Mouse (Mus musculus) telencephalon, adult 2 months (tissue): ENCODE measurements around the gene Haus6.
A peak's percentile ranks its signal among the peaks of the same experiment; 100 is the strongest.

Source experiments
- DNase-seq: peaks from one replicate; pipeline ENCODE4 v3.0.0-alpha.2; 2011; ENCODE audit warnings: low read depth, low spot score

Gene Haus6

DNA sequence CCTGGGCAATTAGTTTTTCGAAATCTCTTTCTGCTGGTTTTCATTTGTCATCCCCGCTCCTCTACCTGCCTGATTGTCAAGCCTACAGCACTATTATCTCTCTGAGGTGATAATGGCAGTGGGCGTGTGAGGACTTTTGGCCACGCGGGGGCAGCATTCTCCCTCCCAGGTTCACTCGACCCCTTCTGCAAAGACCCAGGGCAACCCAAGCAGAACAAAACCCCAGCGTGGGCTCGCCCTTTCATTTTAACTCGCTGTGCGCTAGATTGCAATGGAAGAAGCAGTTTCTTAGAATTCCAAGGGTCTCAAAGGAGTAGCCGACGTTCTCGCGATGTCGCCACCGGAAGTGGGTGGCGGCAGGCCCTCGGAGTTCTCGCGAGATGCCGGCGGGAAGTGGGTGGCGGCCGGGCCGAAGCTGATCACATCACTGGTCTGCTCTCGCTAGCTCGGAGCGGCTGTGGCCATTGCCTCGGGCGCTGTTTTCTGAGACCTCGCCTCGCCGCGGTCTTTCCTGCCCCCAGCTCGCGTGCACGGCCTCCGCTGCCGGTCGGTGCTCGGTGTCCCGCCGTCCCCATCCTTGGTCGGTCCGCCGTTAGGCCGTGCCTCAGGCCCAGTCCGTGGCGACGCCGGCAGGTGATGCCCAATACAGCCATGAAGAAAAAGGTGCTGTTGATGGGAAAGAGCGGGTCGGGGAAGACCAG, 36.4 kb downstream of the Haus6 start, which contains the start of gene Rraga:
Gene Rraga, plus strand, starts transcription at position 386 of the 701 bp plus-strand sequence.
- DNase-seq = peak; percentile 83

DNA sequence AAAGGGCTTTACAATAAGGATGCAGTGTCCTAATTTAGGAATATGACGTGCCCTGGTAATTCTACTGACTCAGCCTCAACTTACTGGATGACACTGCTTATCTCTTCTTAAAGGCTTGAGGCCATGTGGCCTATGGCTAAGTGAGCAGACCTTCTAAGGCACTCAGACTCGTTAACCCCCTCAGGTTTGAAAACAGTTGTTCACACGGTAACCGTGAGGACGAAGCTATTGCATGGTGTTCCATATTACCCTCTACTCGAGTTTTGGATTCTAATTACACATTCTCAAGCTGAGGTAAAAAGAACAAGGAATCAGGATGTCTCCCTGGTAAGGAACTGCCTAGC, 36.9 kb downstream of the Haus6 start:
- no peak for DNase-seq

DNA sequence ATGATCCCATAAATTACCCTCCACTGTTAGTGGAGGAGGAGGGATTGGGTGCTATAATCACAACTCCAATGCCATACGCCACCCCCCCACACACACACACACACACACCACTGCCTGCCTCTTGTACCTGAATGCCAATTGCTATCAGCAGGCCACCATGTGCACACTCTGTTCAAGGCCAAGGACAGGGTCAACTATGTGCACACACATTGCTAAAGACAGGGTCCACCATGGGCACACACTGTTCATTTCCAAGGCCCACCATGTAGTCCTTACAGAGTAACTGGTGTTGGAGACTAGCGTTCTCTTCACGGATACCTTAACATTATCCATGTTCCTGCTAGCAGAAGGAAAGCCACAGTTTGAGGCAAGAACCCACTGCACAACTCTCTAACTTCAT, 50.8 kb downstream of the Haus6 start:
- DNase-seq = no peak

GRCm38 (mm10) chr4:86559006-86559405, 52.8 kb downstream of the Haus6 start:
- no peak for DNase-seq

- DNase-seq = no peak
These were observed 53.6 kb downstream of the Haus6 start, which contains the start of gene Saxo1 for GRCm38 (mm10) chr4:86558228-86558627. Gene Saxo1 (minus strand): TSS chr4:86558328.

GRCm38 (mm10) chr4:86557371-86557770, 54.5 kb downstream of the Haus6 start:
- no peak for DNase-seq

- DNase-seq = peak; percentile 48
These were observed 56.7 kb downstream of the Haus6 start for GRCm38 (mm10) chr4:86555035-86555707.

- no peak for DNase-seq
These were observed 63.5 kb downstream of the Haus6 start for GRCm38 (mm10) chr4:86548332-86548731.

DNA sequence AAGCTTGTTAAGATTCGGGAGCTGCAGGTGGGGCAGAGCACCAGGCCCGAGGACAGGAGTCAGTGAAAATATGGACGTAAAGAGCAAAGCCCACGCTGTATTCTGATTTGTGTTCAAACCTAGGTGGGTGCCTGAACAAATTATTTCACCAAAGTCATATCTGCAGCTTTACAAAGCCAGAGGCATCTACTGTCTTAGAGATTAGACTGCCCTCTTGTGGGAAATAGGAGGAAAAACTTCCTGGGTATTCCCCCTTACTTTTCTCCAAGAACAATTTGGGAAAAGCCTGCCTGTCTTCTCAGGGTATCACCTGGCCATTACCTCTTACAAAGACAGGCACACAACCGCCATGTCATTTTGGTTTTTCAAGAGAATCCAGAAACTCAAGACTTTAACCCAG, 66.2 kb downstream of the Haus6 start:
- no peak for DNase-seq

DNA sequence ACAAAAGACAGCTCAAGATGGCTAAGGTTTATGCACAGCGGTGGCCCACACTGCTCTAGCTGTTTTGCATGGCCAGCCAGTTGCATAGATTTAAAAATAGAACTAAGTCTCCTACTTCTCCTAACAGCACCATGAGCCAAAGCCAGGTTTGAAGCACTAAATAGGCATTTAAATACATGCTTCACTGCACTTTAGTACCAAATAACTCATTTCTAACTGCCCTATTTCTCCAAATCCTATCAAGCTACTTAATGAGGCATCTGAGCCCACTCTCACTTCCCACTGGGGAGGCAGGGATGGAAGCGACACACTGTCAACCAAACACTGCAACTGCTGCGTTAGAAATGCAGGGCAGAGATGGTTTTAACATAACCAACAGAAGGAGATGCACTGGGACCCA, 67.9 kb downstream of the Haus6 start:
- no peak for DNase-seq

DNA sequence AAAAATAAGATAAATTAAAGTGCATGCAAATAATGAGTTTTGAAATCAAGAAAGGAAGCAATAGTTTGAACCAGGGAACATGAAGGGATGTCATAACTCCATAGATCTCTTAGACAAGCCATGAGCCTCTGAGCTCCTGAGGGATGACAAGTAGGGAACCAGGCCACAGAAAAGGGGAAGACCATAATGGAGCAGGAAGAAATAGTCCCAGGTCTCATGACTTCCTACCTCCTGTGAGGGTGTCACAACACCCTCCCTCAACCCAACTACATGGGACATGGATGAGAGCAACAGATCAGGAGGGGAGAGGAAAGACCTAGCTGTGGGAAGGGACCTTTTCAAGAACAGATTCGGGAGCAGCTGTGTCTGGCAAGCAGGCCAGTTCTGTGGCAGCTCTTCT, 70.3 kb downstream of the Haus6 start:
- DNase-seq = no peak

DNA sequence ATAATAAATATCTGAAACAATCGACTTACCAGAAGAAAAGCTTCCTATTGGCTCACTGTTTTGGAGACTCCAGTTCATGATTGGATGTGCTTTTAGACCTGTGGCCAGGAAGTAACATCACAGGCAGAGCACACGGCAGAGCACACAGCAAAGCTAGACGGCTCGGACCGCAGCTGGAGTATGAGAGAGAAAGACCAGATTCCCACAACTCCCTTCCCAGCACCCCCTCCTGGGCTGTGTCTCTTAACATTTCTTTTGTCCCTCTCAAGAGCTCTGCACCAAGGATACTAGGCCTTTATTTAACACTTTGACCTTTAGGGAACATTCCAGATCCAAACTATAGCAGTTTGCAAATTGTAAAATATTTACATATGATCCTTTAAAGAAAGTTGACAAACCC, 72.9 kb downstream of the Haus6 start:
- no peak for DNase-seq

- DNase-seq = no peak
These were observed 73.9 kb downstream of the Haus6 start for GRCm38 (mm10) chr4:86537972-86538371.

DNA sequence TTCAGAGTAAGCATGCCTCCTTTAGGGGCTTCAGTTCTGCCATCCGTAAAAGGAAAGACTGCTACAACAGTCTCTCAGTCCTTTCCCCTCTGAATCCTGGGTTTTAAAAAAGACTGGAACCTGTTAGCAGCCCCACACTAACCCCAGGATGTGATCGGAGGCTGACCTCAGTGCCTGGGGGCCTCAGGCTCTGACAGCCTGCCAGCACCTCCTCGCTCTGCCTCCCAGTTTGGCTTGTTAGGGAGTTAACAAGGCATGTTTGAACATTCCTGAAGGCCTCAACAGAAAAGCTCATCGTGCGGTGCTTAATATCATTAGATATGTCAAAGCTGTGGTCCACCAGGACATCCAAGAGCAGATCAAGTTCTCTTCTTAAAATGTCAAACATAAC, 77.8 kb downstream of the Haus6 start:
- DNase-seq = no peak

DNA sequence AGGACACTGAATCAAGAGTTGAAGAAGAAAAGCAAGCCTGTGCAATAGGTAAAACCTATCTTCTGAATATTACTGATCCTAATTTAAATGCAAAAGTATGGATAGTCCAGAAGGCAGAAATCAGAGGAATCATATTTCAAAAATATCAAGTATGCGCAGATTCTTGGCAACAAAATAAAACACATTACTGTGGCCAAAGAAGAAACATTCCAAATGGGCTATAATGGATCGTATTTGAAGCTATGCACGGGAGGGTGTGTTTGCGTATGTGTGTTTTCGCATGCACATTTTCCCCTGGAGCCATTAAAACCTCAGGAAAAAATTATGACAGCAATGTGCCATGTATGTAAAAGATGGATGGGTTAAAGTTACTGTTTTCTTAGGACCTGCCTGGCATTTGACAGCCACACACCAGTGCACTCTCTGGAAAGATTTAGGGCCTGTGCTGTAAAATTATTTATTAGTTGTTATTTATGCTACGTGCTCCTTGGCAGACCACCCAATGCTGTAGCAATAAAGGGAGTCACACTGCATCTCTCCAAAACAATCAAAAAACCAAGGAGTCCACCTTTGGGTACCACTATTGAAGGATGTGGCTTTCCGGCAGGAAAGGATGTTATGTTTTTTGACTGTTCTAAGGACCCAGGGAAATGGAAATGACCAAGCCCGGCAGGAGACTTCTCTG, 78.3 kb downstream of the Haus6 start:
- no peak for DNase-seq

- no peak for DNase-seq
These were observed 82.7 kb downstream of the Haus6 start for GRCm38 (mm10) chr4:86529161-86529560.
